Mouse (Mus musculus) erythroid progenitor cell, adult 5-6 weeks (primary cell): ENCODE measurements around the gene Rasgrp2. TPM values are rescaled to one million over a fixed set of nuclear protein-coding genes. Genes with fewer than 3 reads are reported as not detected.

Experiments used
- ATAC-seq: replicated peaks from 2 replicates; pipeline ENCODE4 v1.8.0; 2016; ENCODE audit warnings: moderate number of reproducible peaks, mild to moderate bottlenecking, moderate TSS enrichment, inconsistent platforms; ENCODE audit not compliant: poor library complexity, low FRiP score, severe bottlenecking
- total RNA-seq, 2 experiments: library from RNA; stranded (forward) in 1 of 2; stranded (reverse) in 1 of 2; fragments of 150-400 nt in 1 of 2; fragments of 186-747, 209-891 nt in 1 of 2; gene quantifications; 2 replicates each; pipeline versions ENCODE4 v1.2.3 to v1.2.4; 2015 to 2017; ENCODE audit warnings: low replicate concordance in 2 of 2

Rasgrp2 gene
- total RNA-seq, 2 experiments from 2014 or later: 37.7 to 42.3 TPM

DNA sequence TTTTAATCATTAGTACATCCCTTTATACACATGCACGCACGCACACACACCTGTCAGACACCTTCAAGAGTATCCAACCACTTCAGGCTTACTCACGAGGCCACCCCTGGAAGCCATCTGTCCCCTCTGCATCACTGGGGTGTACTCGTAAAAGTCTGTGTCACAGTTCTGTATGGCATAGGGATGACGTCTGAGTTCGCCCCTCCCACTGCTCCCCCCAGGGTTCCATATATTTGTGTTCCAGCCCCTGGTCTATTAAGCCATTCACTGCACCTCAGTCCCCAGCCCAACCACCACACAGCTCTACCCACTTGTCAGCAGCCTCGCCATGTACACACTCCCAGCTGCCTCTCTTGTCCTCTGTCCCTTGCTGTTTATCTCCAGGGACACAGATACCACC is 22.9 kb downstream of the Rasgrp2 start:
- ATAC-seq: no peak

DNA sequence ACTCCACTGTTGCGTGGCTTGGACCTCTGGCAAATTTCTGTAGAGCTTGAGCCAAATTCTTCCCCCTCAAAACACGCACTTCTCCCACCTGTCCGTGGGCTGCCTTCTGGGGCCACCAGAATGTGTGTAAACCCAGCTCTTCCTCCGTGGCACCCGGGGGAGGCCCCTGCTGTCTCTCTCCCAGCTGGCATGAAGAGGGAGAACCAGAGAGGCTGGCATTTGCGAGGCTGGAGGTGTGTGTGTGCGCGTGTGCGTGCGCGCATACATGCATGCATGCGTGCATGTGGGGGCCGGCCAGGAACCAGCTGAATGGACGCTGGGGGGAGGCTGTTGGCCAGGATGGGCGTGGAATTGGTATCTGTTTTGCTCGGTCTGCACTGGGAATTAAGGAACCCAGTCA is 24.1 kb downstream of the Rasgrp2 start:
- no peak for ATAC-seq

DNA sequence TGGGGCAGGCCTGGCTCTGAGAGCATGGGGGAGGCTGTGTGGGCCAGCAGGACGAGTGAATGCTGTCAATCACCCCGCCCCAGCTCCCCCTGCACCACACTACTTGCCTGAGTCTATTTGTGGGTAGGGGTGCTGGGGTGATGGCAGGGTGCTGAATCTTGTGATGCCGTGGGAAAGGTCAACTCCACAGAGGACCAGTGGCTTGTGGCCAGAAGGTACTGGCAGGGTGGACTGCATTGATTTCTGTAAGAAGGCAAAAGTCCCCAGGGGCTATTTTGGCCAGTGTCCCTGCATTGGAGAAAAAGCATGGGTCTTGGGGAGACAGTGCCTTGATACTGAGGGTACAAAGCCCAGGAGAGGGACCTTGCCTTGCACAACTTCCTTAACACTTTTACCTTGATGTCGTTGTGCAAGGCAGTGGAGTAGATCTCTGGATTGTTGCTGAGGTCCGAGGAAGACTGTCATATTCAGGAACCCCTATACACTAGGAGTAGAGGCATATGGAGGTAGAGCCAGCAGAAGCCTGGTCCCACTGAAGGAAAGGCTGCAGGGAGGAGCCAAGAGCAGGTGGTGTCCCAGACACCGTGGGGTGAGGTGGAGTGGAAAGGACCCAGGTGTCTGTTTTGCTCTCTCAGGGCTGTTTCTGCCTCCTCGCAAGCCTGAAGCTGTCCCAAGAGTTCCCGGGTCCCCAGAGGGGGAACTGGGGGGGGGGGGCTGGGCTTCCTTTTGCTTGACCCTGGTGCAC is 25.2 kb downstream of the Rasgrp2 start:
- ATAC-seq: no peak

DNA sequence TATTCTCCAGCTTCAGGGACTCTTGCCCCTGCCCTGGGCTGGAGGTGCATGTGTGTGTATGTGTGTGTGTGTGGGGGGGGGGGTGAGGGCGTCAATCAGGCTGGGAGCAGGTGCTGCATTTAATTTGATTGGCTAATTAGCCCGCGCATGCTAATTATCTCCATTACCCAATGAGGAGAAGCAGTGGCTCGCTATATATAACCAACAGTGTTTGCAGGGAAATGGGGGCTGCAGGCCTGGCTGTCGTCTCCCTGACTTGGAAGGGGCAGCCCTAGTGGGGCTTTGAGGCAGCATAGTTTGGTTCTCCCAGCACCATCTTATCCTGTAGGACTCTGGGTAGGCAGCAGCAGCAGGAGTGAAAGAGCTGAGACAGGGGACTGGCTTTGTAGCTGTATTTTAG is 26.5 kb downstream of the Rasgrp2 start:
- no peak for ATAC-seq

DNA sequence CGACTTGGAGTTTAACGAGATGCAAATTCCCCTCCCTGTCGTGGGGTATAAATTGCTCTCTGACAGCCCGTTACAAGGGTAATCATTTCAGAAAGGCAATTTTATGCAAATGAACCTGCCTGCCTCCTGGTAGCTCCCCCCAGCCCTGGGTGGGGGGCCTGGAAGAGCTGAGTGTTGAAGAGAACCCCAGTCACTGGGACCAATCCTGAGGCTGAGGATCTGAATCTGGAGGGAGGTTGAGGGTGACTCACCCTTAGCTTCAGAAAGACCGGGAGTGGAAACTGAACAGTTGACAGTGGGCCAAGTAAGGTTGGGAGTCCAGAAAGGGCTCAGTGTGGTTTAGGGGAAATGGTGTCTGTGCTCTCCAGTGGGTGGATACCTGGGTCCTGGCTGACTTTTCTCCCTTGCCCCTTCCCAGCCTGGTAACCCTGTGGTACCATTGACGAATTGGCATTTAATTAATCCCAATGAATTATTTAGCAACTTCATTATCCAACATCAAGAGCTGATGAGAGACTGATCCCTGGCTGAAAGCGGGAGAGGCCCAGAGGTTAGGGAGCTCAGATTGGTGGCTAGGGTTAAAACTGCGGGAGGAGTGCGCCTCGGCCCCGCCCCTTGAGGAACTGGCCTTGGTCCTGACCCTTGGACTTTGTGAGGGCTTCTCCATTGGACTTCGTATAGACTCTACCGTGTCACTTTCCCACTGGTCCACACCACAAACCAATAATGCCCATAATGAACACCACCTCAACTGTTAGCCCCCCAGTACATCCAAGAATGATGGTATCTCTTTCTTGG is 27.8 kb downstream of the Rasgrp2 start:
- no peak for ATAC-seq

DNA sequence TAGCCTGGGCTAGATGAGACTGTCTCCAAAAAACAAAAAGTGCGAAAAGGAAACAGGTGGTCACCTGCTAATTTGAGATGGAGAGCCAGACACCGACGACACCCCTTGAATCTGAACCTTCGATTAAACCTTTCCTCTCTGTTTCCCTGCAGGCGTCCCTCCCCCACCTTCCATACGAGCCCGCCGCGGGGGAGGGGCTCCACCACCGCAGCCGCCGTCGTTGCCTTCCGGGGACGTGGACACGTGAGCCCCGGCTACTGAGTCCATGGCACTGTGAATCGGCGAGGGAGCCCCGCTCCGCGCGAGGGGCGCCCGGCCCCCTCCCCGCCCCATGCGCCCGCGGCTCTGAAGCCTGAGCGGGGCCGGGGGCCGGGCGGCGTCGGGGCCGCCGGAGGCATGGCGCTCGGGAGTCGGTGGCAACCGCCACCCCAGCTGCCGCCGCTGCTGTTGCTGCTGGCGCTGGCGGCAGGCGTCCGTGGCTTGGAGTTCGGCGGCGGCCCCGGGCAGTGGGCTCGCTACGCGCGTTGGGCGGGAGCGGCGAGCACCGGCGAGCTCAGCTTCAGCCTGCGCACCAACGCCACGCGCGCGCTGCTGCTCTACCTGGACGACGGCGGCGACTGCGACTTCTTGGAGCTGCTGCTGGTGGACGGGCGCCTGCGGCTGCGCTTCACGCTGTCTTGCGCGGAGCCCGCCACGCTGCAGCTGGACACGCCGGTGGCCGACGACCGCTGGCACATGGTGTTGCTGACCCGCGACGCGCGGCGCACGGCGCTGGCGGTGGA is 28.7 kb downstream of the Rasgrp2 start:
- ATAC-seq: no peak

DNA sequence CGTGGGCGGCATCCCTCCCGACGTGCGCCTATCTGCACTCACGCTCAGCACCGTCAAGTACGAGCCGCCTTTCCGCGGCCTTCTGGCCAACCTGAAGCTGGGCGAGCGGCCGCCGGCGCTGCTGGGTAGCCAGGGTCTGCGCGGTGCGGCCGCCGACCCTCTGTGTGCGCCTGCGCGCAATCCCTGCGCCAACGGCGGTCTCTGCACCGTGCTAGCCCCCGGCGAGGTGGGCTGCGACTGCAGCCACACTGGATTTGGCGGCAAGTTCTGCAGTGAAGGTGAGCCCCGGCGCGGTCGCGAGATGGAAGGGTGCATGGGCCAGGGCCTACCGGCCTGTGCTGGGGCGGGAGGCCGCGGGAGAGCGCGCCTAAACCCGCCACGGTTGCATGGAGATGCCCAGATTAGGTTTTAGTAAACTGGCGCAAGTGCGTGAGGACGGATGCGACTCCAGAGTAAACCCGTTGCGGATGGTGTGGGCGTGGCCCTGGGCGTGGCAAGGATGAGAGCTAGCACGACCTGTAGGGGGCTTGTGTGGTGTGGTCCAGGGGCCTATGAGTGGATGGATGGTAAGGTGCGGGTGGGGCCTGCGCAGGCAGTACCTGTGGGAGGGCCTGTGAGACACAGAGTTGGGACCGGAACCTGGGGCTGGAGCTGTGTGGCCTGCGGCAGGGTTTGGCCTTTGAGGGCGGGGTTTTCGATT is 29.5 kb downstream of the Rasgrp2 start:
- ATAC-seq: no peak

DNA sequence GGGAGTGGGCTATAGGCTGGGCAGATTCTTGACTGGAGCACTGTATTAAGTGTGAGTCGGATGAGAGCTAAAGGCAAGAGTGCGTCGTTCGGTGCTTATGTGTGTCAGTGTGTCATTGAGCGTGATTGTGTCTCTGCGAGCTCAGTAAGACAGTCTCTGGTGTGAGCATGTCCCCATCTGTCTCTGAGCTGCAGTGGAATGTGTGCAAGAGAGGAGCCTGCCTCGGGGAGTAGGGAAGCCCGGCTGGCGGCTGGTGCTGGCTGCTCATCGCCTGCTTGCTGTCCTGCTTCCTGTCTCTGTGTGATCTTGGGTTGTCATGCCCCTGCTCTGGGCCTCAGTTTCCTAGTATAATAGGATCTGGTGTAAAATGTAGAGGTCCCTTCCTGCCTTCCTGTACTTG is 43.9 kb downstream of the Rasgrp2 start:
- ATAC-seq: no peak

DNA sequence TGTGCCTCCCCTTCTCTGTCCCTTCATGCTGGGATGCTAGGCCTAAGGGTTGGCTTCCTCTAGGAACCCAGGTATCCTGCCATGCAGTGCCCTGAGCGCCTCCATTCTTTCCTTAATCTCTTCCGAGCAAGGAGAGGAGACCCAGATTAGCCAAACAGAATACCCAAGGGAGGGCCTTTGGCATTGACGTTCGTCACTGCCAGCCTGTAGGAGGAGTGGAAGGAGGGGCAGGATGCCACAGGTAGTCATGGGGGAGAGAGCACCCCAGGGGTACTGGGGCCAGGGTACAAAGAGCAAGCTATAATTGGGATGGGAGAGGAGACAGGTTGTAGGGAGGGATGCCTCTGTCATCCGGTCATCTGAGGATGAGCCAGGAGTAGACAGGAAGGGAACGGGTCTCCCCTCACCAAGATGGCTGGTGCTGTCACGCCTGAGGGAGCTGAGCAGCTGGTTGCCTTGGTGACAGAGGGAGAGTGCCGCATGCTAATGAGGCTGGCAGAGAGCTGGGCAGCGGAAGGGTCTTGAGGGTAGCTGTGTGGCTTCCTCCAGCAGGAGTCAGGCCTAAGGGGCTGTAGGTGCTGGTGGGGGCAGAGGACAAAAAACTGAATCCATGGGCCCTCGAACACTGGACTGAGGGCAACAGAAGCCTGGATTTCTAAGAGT is 46.8 kb downstream of the Rasgrp2 start:
- ATAC-seq: no peak

DNA sequence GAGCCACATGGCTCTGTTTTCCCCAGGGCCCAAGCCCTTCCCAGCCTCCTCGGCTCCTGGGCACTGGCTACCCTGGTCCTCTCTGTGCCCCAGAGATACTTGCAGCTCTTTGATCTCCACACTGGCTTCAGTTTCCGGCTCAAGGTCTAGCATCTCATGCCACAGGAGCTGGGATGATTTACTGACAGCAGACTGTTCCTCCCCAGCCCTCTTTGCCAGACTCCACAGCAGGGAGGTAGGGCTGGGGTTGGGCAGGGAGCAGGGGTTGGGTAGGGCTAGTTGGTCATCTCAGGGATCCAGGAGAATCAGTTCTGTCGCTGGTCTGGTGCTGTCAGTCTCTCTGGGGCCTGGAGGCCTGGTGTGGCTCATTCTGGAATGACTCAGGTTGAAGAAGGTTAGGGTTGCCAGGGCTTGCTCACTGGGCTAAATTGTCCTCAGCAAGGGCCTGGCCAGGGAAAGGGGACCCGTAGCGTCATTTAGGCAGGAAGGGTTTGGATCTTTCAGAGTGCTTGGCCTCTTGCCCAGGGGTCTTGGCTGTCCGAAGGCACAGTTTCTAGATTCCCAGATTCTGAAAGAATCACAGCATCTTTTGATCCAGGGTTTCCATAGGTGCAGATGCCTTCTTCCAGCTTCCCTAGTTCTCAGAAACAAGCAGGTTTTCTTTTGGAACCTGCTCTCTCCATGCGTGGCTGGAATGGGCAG is 47.7 kb downstream of the Rasgrp2 start:
- no peak for ATAC-seq

DNA sequence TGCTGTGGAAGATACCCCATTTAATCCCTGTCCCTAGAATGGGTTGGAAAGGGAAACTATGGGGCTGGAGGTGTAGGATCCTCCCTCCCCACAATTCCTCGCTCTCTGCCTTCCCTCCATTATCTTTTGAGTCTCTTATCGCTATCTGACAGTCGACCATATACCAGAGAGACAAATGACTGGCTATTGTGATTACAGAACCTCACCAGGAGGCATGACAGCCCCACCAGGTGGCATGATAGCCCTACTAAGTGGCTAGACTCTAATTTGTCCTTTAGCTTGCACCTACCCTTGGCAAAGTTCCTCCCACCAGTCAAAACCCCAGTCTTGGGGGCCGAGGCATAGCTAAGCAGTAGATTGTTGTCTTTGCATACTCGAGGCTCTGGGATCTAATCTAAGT is 49.6 kb downstream of the Rasgrp2 start:
- no peak for ATAC-seq

DNA sequence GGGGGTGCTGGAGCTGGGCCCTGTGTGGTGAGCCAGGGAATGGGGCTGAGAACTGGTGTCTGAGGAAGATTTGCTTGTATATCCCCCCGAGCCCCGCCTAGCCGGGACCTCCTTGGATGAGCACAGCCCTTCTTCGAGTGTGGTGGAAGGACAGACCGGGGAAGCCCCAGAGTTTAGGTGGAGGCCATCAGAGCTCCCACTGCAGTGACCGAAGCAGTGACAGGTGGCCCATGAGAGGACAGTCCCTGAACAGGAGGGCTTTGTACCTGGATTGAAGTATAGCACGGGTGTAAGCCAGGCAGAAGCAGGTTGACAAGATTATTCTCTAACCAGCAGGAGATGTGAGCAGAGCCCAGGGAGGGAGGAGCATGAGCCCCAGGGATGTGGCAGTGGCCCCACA is 50.7 kb downstream of the Rasgrp2 start:
- no peak for ATAC-seq

DNA sequence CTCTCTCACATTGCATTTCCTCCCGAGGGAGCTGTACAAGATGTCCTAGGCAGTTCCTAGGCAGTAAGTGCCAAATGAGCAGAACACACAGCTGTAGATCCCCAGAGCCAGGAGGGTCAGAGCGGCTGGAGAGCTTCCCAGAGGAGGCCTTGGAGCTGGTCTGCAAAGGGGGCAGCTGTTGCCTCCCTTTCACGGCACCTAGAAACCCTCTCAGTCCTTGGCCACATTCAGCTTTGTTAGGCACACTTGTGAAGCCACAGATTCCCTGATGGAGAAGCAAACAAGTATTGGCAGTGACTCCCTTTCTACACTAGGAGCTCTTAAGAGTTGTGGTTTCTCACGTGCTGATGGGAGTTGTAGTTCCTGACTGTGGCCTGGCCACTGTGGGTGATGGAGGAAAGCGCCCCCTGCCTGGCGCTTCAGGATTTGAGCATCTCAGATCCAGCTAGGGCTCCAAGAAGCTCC is 52.9 kb downstream of the Rasgrp2 start:
- ATAC-seq: no peak

DNA sequence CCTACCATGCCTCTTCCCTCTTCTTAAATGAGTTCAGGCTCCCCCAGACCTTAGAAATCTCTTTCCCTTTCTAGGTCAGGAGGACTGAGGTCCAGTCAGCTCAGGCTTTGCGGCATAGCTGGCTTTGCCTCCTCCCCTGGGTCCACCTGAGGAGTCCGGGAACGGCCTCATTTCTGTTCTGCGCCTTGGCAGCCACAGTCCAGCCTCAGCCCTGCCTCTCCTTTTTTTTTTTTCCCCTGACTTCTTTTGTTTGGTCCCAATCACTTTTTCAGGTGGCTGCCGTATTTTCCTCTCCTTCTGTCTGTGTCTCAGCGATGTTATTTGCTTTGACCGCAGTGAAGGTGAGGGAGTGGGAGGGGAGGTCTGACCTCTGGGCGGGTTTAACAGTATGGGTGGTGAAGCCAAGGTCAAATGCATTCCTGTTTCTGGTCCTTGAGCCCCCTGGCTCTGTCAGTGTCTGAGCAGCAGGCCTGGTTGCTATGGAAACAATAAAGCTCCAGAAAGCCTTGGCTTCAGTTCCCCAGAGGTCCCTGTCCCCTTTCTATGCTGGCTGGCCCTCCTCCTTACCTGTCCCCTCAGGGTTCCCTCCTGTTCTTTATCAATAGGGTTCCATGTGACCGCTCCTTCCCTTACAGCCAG is 53.7 kb downstream of the Rasgrp2 start:
- ATAC-seq: no peak

DNA sequence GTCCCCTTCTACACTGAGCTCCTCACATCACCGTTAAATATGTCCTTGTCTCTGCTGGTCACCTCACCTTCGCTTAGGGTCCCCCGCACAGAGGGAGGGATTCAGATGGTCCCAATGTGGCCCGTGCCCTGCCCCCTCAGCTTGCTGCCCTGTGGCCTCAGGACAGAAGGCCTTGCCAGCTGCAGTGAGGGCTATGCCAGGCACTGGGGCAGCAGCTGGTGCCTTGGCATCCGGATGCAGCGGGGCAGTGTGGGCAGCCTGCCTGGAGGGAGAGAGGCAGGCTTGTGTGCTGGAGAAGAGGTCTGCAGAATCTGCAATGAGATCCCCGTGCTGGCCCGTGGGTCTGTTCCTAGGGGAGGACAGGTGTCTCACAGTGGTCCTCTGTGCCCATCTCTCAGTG is 54.2 kb downstream of the Rasgrp2 start:
- no peak for ATAC-seq

DNA sequence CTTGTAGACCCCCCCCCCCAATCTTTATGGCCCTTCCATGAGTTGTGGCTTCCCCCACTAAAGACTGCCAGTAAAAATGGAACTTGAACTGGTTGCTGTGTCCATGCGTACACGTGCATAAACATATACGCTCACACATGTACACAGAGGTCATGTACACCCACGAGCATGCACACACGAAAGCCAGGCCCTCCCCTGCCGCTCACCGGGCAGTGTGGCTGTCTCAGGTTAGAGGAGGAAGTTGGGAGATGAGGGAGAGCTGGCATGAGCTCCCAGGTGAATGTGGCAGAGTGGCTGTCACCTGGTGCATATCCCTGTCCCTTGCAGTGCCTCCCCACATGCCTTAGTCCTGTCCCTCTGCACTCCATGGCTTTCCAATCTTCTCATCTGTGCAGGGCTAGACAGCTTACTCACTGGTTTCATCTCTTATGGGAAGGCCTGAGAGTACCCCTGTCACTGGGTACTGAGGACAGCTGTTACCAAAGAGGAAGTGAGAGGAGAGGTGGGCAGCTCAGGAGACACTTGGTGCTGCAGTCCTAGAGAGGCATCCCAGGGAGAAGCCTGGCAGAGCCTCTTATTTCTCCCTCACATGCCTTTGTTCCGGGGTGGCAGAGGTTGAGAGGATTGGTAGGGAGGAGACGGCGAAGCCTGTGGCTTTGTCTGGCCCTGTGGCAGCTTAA is 55.0 kb downstream of the Rasgrp2 start:
- no peak for ATAC-seq

DNA sequence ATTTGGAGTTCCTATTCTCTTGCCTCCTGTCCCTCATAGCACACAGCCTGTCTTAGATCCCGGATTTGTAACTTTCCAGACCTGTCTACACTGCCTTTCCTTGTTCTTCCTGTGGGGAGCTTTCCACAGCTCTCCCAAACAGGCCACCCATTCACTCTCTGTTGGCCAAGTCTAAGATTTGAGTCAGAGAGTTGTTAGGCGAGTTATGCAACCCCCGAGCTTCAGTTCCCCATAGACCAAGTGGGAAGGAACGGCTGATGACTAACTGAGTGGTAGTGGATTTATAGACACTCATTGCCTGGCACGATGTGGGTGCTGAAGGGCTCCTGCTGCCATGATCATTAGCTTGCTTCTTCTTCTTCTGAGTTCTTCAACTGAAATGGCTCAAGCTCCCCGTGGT is 60.4 kb downstream of the Rasgrp2 start:
- ATAC-seq: no peak

DNA sequence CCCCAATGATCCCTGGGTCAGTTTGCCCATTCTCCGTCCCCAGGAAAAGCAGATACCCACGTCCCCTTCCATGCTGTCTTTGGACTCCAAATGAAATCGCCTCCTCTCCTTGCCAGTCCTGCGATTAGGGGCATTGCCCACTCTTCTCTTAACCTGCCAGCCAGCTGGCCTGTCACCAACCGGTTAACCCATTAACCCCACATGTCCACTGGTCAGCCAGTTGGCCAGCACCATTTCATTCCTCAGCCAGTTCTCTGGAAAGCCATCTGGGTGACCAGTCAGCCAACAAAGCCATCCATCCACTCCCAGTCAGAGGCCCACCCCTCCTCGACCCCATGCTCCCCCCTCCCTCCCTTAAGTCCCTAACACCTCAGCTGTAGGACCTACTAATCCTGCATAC is 63.7 kb downstream of the Rasgrp2 start:
- no peak for ATAC-seq
